Mouse (Mus musculus): ENCODE data around the gene Fkbp9. TPM values are rescaled to one million over a fixed set of nuclear protein-coding genes. Genes with fewer than 3 reads are reported as not detected.
"Not testable (repeated sequence)": the region's sequence is repeated elsewhere in the genome, so short reads cannot be mapped to it uniquely, and the experiment has no call there.

Gene Fkbp9
- total RNA-seq, 1 experiment, result 204 TPM

DNA sequence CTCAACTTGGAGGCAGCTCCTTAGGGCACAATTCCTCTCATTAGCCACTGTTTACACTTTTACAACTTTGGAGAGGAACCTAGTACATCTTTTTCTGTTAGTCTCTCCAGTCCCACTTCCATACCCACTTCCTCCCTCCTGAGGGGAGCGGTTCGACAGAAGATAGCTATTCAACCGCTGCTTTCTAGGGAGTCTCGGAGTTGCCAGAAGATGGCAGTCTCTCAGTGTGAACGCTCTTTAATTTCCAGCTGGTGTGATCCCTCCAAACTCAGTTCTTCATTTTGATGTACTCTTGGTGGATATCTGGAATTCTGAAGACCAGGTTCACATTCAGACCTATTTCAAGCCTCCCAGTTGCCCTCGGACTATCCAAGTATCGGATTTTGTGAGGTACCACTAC is 18.5 kb downstream of the Fkbp9 start:
- H3K9ac ChIP-seq (ENCODE audit: insufficient read depth, low read depth, low read length, poor library complexity, severe bottlenecking), result no peak overlapping the region
- peaks cover 9% of the 10 kb centered on the region for H3K36me3 ChIP-seq (ENCODE audit: control insufficient read depth, insufficient read depth, low read length, poor library complexity, severe bottlenecking)
- no peak overlapping the region for H3K4me3 ChIP-seq (ENCODE audit: insufficient read depth in 1 of 2, low read depth in 1 of 2, low read length in 2 of 2, poor library complexity in 1 of 2, severe bottlenecking in 1 of 2)
- H3K9me3 ChIP-seq (ENCODE audit: control insufficient read depth, insufficient read depth, low read depth, low read length), result no peaks in the 10 kb centered on the region
- in situ Hi-C loops (cut with MboI; ENCODE audit: low sequenced_read_pairs in 2 of 2, unreplicated experiment in 2 of 2), result no loop called here
- no peak for DNase-seq (ENCODE audit: low read depth, low spot score)
- no peak overlapping the region for H3K27ac ChIP-seq (ENCODE audit: insufficient read depth, low read depth, low read length, poor library complexity, severe bottlenecking)
- no peaks in the 10 kb centered on the region for H3K4me1 ChIP-seq (ENCODE audit: control insufficient read depth in 2 of 2, insufficient read depth in 2 of 2, low read length in 2 of 2, poor library complexity in 1 of 2)
- TF ChIP-seq CHD2 (IDR thresholded peaks at IDR 0.05; ENCODE audit: low read depth, low read length) (no peak), MAFK (IDR thresholded peaks at IDR 0.05; ENCODE audit: insufficient read depth, low read depth, low read length) (no peak), ZC3H11A (IDR thresholded peaks at IDR 0.05; ENCODE audit: borderline replicate concordance, low read depth, low read length) (no peak), ZNF384 (IDR thresholded peaks at IDR 0.05; ENCODE audit: low read depth, low read length) (no peak), HCFC1 (IDR thresholded peaks at IDR 0.05; ENCODE audit: borderline replicate concordance, insufficient read depth, low read length) (no peak)

DNA sequence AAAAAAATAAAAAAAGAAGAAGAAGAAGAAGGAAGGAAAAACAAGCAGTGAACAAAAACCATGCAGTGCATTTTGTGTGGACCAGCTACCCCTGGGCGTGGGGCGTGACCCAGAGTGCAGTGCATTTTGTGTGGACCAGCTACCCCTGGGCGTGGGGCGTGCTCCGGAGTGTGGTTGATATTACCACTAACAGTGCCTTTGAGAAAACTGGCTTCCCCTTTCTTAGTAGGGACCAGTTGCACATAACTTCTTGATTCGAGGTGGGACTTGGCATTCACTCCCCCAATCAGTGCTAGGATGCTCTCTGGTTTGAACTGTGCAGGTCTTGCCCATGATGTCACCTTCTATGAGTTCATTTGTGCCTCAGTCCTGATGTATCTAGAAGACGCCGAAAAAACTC is 22.9 kb downstream of the Fkbp9 start:
- H3K4me3 ChIP-seq (ENCODE audit: insufficient read depth in 1 of 2, low read depth in 1 of 2, low read length in 2 of 2, poor library complexity in 1 of 2, severe bottlenecking in 1 of 2), result no peak overlapping the region
- DNase-seq (ENCODE audit: low read depth, low spot score), result no peak
- peaks cover 10% of the 10 kb centered on the region for H3K36me3 ChIP-seq (ENCODE audit: control insufficient read depth, insufficient read depth, low read length, poor library complexity, severe bottlenecking)
- TF ChIP-seq HCFC1 (IDR thresholded peaks at IDR 0.05; ENCODE audit: borderline replicate concordance, insufficient read depth, low read length) (no peak), ZNF384 (IDR thresholded peaks at IDR 0.05; ENCODE audit: low read depth, low read length) (no peak), ZC3H11A (IDR thresholded peaks at IDR 0.05; ENCODE audit: borderline replicate concordance, low read depth, low read length) (no peak), CHD2 (IDR thresholded peaks at IDR 0.05; ENCODE audit: low read depth, low read length) (no peak), MAFK (IDR thresholded peaks at IDR 0.05; ENCODE audit: insufficient read depth, low read depth, low read length) (no peak)
- no peaks in the 10 kb centered on the region for H3K4me1 ChIP-seq (ENCODE audit: control insufficient read depth in 2 of 2, insufficient read depth in 2 of 2, low read length in 2 of 2, poor library complexity in 1 of 2)
- no peaks in the 10 kb centered on the region for H3K9me3 ChIP-seq (ENCODE audit: control insufficient read depth, insufficient read depth, low read depth, low read length)
- H3K27ac ChIP-seq (ENCODE audit: insufficient read depth, low read depth, low read length, poor library complexity, severe bottlenecking), result no peak overlapping the region
- in situ Hi-C loops (cut with MboI; ENCODE audit: low sequenced_read_pairs in 2 of 2, unreplicated experiment in 2 of 2), result no loop called here
- no peak overlapping the region for H3K9ac ChIP-seq (ENCODE audit: insufficient read depth, low read depth, low read length, poor library complexity, severe bottlenecking)

DNA sequence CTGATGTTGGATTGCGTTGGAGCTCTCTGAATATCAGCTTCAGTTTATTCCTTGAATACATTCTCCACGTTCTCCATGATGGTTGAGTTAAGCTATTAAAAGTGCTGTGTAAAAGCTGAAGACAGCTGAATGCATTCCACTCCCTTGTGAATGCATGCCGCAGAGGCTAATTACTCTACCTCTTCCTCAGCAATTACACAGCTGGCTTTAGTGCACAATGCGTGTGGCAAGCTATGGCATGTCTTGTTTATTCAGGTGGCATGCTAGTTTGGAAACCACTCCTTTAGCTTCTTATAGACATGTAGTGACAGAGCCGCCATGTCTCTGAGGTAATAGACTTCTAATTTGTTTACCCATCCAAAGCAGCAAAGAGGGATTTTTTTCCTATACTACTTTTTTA is 24.9 kb downstream of the Fkbp9 start:
- no peak for DNase-seq (ENCODE audit: low read depth, low spot score)
- H3K9me3 ChIP-seq (ENCODE audit: control insufficient read depth, insufficient read depth, low read depth, low read length), result no peaks in the 10 kb centered on the region
- H3K4me3 ChIP-seq (ENCODE audit: insufficient read depth in 1 of 2, low read depth in 1 of 2, low read length in 2 of 2, poor library complexity in 1 of 2, severe bottlenecking in 1 of 2), result no peak overlapping the region
- in situ Hi-C loops (cut with MboI; ENCODE audit: low sequenced_read_pairs in 2 of 2, unreplicated experiment in 2 of 2), result no loop called here
- peaks cover 9% of the 10 kb centered on the region; the same call in 1 of the 2 replicates for H3K36me3 ChIP-seq (ENCODE audit: control insufficient read depth, insufficient read depth, low read length, poor library complexity, severe bottlenecking)
- no peak overlapping the region for H3K9ac ChIP-seq (ENCODE audit: insufficient read depth, low read depth, low read length, poor library complexity, severe bottlenecking)
- TF ChIP-seq ZNF384 (IDR thresholded peaks at IDR 0.05; ENCODE audit: low read depth, low read length), result no peak
- no peak for TF ChIP-seq HCFC1 (IDR thresholded peaks at IDR 0.05; ENCODE audit: borderline replicate concordance, insufficient read depth, low read length)
- no peak for TF ChIP-seq CHD2 (IDR thresholded peaks at IDR 0.05; ENCODE audit: low read depth, low read length)
- TF ChIP-seq ZC3H11A (IDR thresholded peaks at IDR 0.05; ENCODE audit: borderline replicate concordance, low read depth, low read length), result no peak
- TF ChIP-seq MAFK (IDR thresholded peaks at IDR 0.05; ENCODE audit: insufficient read depth, low read depth, low read length), result no peak
- no peak overlapping the region for H3K27ac ChIP-seq (ENCODE audit: insufficient read depth, low read depth, low read length, poor library complexity, severe bottlenecking)
- H3K4me1 ChIP-seq (ENCODE audit: control insufficient read depth in 2 of 2, insufficient read depth in 2 of 2, low read length in 2 of 2, poor library complexity in 1 of 2), result no peaks in the 10 kb centered on the region

DNA sequence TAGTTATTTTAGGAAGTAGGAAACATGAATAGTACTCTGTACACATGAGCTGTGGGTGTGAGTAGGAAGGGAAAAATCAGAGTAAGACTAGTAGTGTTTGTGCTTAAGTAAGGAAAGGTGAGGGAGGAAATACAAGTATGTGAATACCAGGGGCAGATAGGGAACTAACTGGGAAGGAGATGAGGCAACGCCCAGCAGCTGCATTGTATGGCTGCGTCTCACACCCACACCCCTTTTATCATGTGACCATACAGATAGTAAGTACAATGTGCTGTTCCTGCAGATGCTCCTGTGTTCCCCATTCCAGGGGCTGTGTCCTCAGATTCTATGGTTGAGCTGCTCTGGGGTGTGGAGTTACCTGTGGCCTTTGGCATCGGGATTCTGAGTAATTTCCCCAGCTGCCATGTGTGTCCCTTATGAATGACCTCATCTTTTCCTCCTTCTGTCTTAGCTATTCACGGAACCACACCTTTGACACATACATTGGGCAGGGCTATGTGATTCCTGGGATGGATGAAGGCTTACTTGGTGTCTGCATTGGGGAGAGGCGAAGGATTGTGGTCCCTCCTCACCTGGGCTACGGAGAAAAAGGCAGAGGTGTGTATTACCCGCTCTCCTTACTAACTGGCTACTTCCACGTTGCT is 28.5 kb downstream of the Fkbp9 start:
- H3K27ac ChIP-seq (ENCODE audit: insufficient read depth, low read depth, low read length, poor library complexity, severe bottlenecking), result no peak overlapping the region
- in situ Hi-C loops (cut with MboI; ENCODE audit: low sequenced_read_pairs in 2 of 2, unreplicated experiment in 2 of 2), result no loop called here
- no peak overlapping the region for H3K9ac ChIP-seq (ENCODE audit: insufficient read depth, low read depth, low read length, poor library complexity, severe bottlenecking)
- H3K4me3 ChIP-seq (ENCODE audit: insufficient read depth in 1 of 2, low read depth in 1 of 2, low read length in 2 of 2, poor library complexity in 1 of 2, severe bottlenecking in 1 of 2), result no peak overlapping the region
- peaks cover 8% of the 10 kb centered on the region; the same call in 1 of the 2 replicates for H3K36me3 ChIP-seq (ENCODE audit: control insufficient read depth, insufficient read depth, low read length, poor library complexity, severe bottlenecking)
- TF ChIP-seq ZNF384 (IDR thresholded peaks at IDR 0.05; ENCODE audit: low read depth, low read length) (no peak), MAFK (IDR thresholded peaks at IDR 0.05; ENCODE audit: insufficient read depth, low read depth, low read length) (no peak), CHD2 (IDR thresholded peaks at IDR 0.05; ENCODE audit: low read depth, low read length) (no peak), HCFC1 (IDR thresholded peaks at IDR 0.05; ENCODE audit: borderline replicate concordance, insufficient read depth, low read length) (no peak), ZC3H11A (IDR thresholded peaks at IDR 0.05; ENCODE audit: borderline replicate concordance, low read depth, low read length) (no peak)
- 0 out of 4 replicates have a peak, but pooled peaks cover 0 to 1% of the 10 kb centered on the region in 2 experiments for H3K4me1 ChIP-seq (ENCODE audit: control insufficient read depth in 2 of 2, insufficient read depth in 2 of 2, low read length in 2 of 2, poor library complexity in 1 of 2)
- DNase-seq (ENCODE audit: low read depth, low spot score), result no peak
- no peaks in the 10 kb centered on the region for H3K9me3 ChIP-seq (ENCODE audit: control insufficient read depth, insufficient read depth, low read depth, low read length)

DNA sequence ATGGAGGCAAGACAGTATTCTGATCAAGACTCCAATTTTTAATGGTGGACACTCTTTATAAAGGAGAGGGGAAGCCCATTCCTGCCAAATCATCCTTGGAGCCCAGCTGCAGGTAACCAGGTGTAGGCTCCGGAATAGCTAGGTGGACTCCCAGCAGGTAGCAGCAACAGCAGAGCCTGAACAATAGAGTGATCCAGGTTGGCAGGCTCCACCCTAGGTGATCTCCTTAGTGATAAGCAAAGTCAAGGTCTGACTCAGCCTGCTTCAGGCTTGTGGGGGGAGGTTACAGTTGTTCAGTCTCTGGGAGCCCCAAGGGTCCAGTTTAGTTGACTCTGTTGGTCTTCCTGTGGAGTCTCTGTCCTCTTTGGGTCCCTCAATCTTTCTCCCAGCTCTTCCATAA is 35.0 kb downstream of the Fkbp9 start:
- DNase-seq (ENCODE audit: low read depth, low spot score); H3K9ac ChIP-seq (ENCODE audit: insufficient read depth, low read depth, low read length, poor library complexity, severe bottlenecking); H3K4me3 ChIP-seq (ENCODE audit: insufficient read depth in 1 of 2, low read depth in 1 of 2, low read length in 2 of 2, poor library complexity in 1 of 2, severe bottlenecking in 1 of 2); in situ Hi-C loops (cut with MboI; ENCODE audit: low sequenced_read_pairs in 2 of 2, unreplicated experiment in 2 of 2); H3K27ac ChIP-seq (ENCODE audit: insufficient read depth, low read depth, low read length, poor library complexity, severe bottlenecking); H3K36me3 ChIP-seq (ENCODE audit: control insufficient read depth, insufficient read depth, low read length, poor library complexity, severe bottlenecking); H3K9me3 ChIP-seq (ENCODE audit: control insufficient read depth, insufficient read depth, low read depth, low read length): not testable (repeated sequence)
- peaks cover 0 to 12% of the 10 kb centered on the region in 2 experiments; a peak in 2 of 4 replicates for H3K4me1 ChIP-seq (ENCODE audit: control insufficient read depth in 2 of 2, insufficient read depth in 2 of 2, low read length in 2 of 2, poor library complexity in 1 of 2)

All from ES-E14 (cell line).